Mouse (Mus musculus): ENCODE measurements around the gene Tshz2.

DNA sequence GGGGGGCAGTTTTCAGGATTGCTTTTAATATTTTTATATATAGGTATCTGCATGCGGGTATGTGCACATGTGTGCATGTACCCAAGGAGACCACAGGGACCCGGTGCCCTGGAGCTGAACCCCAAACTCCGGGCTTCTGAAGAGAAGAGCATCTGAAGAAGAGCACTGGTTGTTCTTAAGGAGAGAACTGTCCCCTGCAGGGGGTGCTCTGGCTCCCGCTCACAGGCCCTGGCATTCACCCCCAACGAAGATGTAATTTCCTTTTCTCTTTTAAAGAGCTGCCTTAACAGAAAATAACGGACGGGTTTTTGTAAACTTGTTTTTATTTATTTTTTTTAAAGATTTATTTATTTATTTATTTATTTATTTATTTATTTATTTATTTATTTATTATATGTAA is 469.1 kb downstream of the Tshz2 start:
- TF ChIP-seq EP300 (IDR thresholded peaks at IDR 0.05; ENCODE audit: low read depth) = no peak
- no peak for TF ChIP-seq CTCF (IDR thresholded peaks at IDR 0.05; ENCODE audit: low read depth)

Measured in liver, embryonic 14.5 days (tissue).